Mouse (Mus musculus) liver, embryonic 14.5 days (tissue): ENCODE data around the gene Tmem45a2.
A peak's percentile ranks its signal among the peaks of the same experiment; 100 is the strongest.

Source experiments
- CTCF ChIP-seq: IDR thresholded peaks from 2 replicates; pipeline ENCODE4 v1.5.1; 2016; ENCODE audit warnings: antibody characterized with exemption, low read depth, control low read depth
- EP300 ChIP-seq: IDR thresholded peaks from 2 replicates; pipeline ENCODE4 v1.6.1; 2016; ENCODE audit warnings: antibody characterized with exemption, low read depth

DNA sequence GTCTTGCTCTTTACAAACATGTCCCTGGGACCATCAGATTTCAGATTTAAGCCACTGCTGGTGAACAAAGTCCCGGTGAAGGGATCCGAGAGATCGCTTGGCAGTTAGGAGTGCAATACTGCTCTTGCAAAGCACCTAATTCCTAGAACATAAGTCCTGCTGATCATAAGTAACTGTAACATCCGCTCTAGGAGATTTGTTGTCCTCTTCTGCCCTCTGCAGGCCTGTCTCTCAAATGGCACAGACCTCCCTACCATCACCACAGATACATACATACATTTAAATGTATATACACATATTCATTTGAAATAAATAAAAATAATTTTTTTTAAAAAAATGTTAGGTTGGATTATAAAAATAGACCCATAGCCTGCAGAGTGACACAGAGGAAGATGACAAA lies 21.3 kb upstream of the Tmem45a2 start:
- no peak for TF ChIP-seq EP300
- TF ChIP-seq CTCF = peak; percentile 45
